Mouse (Mus musculus): ENCODE results near the gene Etv6. TPM values are rescaled to one million over a fixed set of nuclear protein-coding genes. Genes with fewer than 3 reads are reported as not detected.

Etv6 gene
- total RNA-seq, 2 experiments from 2014 or later = 28.2 to 31.4 TPM

DNA sequence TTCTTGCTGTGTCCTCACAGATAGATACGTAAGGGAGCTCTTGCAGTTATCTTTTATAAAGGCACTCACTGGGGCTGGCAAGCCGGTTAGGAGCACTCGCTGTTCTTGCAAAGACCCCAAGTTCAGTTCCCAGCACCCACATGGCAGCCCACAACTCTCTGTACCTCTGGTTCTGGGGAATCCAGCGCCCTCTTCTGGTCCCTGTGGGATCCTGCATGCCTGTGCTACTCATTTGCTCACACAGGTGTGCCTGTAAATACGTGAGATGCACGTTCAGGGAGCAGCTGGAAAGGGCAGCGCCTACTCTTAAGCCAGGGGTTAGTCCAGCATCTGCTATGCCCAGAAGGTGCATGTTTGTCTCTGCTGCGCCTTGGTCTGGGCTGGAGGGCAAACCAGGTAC, 224.4 kb downstream of the Etv6 start:
- DNase-seq = no peak

GRCm38 (mm10) chr6:134261904-134262303, 226.4 kb downstream of the Etv6 start:
- DNase-seq = peak; percentile 77

GRCm38 (mm10) chr6:134262383-134262782, 226.9 kb downstream of the Etv6 start:
- DNase-seq = no peak

DNA sequence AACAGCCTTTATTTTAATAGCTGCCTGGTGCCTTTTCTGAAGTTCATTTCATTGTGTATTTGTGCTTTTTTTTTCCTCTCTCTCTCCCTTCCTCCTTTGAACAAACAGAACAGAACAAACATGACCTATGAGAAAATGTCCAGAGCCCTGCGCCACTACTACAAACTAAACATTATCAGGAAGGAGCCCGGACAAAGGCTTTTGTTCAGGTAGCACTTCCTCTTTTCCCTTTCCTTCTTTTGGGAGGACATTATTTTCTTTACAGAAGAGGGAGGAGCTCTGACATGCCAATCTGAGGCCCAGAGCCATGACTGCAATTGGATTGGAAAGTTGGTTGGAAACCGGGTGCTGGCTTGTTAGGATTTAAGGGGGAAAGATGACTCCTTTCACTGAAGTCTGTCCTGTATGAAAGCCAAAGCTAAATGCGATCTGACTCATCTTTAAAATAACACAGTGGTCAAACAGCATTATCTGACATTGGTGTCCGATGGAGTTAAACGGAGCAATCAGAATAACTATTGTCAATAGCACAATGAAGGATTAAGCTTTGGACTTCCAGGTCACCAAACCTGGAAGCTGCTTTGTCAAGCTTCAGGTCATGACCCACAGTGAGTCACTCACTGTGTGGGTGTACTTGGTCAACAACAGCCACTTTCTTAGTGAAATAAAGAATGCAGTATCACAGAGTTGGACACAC, 227.6 kb downstream of the Etv6 start:
- DNase-seq = no peak

GRCm38 (mm10) chr6:134273884-134274283, 238.4 kb downstream of the Etv6 start:
- no peak for DNase-seq

GRCm38 (mm10) chr6:134276954-134277353, 241.5 kb downstream of the Etv6 start:
- DNase-seq = no peak

GRCm38 (mm10) chr6:134282095-134282494, 246.6 kb downstream of the Etv6 start:
- DNase-seq = no peak

DNA sequence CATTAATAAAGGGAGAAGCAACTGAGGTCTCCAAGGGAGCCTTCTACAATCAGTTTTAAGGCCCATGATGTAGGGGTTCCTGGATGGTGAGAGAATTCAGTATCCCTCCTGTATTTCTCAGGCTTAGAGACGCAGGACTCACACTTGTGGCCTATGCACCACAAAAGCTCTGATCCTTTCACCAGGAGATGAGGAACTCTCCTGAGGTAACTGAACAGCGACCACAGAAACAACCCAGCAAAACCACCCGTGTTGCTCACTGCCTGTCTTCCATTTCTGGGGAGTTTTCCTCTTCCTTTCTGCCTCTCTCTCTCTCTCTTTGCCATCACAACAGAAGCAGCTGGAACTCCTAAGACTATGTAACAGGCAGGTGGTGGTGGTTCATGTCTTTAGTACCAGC, 256.3 kb downstream of the Etv6 start:
- no peak for DNase-seq

- no peak for DNase-seq
Measured at GRCm38 (mm10) chr6:134292404-134292803, 256.9 kb downstream of the Etv6 start.

DNA sequence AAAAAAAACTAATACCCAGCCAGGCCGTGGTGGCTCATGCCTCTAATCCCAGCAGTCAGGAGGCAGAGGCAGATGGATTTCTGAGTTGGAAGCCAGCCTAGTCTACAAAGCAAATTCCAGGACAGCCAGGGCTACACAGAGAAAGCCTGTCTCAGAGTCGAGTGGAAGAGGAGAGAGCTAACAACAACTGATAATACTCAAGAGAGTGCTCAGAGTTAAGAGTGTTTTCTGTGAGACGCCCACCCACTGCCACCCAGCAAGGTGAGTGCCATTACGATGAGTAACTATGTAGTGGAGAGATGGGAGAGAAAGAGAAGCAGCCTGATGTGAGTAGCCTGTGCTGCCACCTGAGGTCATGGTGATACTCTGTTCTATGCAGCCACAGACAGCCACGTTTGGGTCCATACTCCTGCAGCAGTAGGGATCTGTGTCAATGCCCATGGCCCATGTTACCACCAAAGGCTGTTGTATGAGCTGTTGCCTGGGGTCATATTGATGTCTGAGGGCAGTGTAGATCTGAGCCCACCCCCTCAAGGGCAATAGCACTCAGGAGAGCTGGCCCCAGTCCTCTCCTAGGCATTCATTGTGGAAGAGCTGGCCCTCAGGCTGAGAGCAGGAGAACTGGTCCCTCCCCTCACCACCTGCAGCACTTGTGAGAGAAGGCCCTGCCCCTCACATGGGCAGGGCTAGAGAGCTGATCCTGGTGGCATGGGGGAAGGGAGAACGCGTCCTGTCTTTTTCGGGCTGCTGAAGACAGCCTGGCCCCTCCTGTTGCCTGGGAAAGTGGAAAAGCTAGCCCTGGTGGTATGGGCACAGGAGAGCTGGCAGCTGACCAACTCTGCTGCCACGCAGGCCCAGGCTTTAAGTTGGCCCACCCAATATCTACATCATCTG, 258.4 kb downstream of the Etv6 start:
- DNase-seq = no peak

GRCm38 (mm10) chr6:134297884-134298619, 262.6 kb downstream of the Etv6 start:
- DNase-seq = peak; percentile 41

DNA sequence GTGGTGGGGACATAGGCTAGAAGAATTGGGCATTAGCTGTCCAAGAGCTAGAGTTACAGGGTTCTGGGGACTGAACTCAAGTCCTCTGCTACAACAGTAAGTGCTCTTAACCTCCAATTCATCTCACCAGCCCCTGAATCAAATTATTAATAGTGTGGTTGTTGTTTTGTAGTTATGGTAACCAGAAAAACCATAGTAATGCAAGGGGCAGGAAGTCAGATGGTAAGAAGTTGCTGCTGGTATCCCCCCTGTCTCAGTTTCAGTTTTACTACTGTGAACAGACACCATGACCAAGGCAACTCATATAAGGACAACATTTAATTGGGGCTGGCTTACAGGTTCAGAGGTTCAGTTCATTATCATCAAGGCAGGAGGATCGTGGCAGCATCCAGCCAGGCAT, 266.5 kb downstream of the Etv6 start:
- no peak for DNase-seq

DNA sequence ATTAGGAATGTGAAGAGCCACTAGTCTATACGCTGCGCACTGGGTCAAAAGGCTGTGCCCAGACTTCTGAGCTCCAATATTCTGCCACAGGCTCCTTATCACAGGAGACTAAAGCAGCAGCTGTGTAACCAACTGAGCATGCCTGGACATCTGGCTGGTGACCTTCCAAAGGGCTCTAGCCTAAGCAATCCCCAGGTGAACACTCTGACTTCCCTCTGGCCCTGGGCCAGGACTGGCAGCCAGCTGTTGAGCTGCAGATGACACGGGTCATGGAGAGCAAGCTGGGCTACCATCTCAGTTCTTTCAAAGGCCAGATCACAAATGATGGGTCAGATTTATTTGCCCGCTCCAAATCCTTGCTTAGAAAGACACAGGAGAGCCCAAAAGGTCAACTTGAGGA, 275.8 kb downstream of the Etv6 start:
- DNase-seq = peak; percentile 59

- no peak for DNase-seq
Measured at GRCm38 (mm10) chr6:134312571-134312970, 277.1 kb downstream of the Etv6 start.

DNA sequence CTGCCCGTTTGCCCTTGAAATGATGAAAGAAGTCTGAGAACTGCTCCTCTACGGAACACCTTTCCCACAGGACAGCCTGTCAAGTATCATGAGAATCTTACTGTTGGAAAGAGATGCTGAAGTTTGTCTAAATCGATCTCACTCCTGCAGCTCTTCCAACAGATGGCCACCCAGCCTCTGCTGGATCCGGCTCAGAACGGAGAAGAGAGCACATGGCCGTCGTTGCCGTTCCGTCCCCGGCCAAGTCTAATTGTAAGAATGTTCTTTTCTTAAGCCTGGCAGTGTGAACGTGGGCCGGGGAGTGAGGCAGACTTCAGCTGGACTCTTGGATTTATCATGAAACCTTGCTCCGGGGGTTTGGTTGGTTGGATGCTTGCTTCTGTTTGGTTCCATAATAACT, 281.9 kb downstream of the Etv6 start:
- DNase-seq = no peak

Other genes starting within 250 kb of the Etv6 start
- under 1 TPM in 1 of 2 experiments, not detected in 1; 0.61 TPM for gene Kap, start 181.9 kb upstream of the Etv6 start, total RNA-seq (2021)